Mouse (Mus musculus) liver, embryonic 13.5 days (tissue): Measurements from ENCODE around the gene Nxf7. TPM values are rescaled to one million over a fixed set of nuclear protein-coding genes. Genes with fewer than 3 reads are reported as not detected.
"Not testable (repeated sequence)": the region's sequence is repeated elsewhere in the genome, so short reads cannot be mapped to it uniquely, and the experiment has no call there.

ENCODE experiments used
- ATAC-seq: fragments of 200-750 bp; cut with Nextera tagmentation; 2 replicates; pipeline ENCODE4 v1.8.0; 2017; ENCODE audit warnings: low read depth, mild to moderate bottlenecking, moderate number of reproducible peaks, moderate library complexity
- DNase-seq: peaks from one replicate; pipeline ENCODE4 v3.0.0; 2022
- H3K27ac ChIP-seq: fragments of 300-500 bp; sonication (generic); 2 replicates; pipeline ENCODE4 v1.5.1; 2015; ENCODE audit warnings: moderate library complexity, mild to moderate bottlenecking, inconsistent platforms
- H3K27me3 ChIP-seq: fragments of 300-500 bp; sonication (generic); 2 replicates; pipeline ENCODE4 v1.6.1; 2015; ENCODE audit warnings: mild to moderate bottlenecking, inconsistent platforms
- H3K36me3 ChIP-seq: fragments of 300-500 bp; sonication (generic); 2 replicates; pipeline ENCODE4 v1.6.1; 2015; ENCODE audit warnings: mild to moderate bottlenecking, inconsistent platforms
- H3K4me1 ChIP-seq: fragments of 300-500 bp; sonication (generic); replicated peaks from 2 replicates; pipeline ENCODE4 v1.6.1; 2015; ENCODE audit warnings: inconsistent platforms
- H3K4me2 ChIP-seq: fragments of 300-500 bp; sonication (generic); 2 replicates; pipeline ENCODE4 v1.6.1; 2015; ENCODE audit warnings: inconsistent platforms, mild to moderate bottlenecking, moderate library complexity
- H3K4me3 ChIP-seq: fragments of 300-500 bp; sonication (generic); replicated peaks from 2 replicates; pipeline ENCODE4 v1.5.1; 2015; ENCODE audit warnings: mild to moderate bottlenecking, inconsistent platforms
- H3K9ac ChIP-seq: fragments of 300-500 bp; sonication (generic); 2 replicates; pipeline ENCODE4 v1.6.1; 2015; ENCODE audit warnings: mild to moderate bottlenecking, inconsistent platforms
- H3K9me3 ChIP-seq: fragments of 300-500 bp; sonication (generic); replicated peaks from 2 replicates; pipeline ENCODE4 v1.6.1; 2016; ENCODE audit warnings: inconsistent platforms
- WGBS: fragments of 180-500 bp; shearing (Covaris S2); methylation state at CpG from one replicate; pipeline ENCODE4 v1.1.7; 2015; ENCODE audit not compliant: insufficient replicate concordance; 5-methylcytosine and 5-hydroxymethylcytosine counted together
- polyA plus RNA-seq: library from polyadenylated mRNA; unstranded; fragments of >200 nt; fragmentation: Nextera tagmentation; extraction: Ambion mirVana; gene quantifications from 2 replicates; pipeline ENCODE4 v1.2.1, GENCODE M21; 2015

Nxf7 gene
- polyA plus RNA-seq, result 0.14 TPM in 1 of 2 replicates, not detected in the other

GRCm38 (mm10) chrX:135598677-135599076 is at the start of gene Nxf7:
Gene Nxf7 (minus strand): TSS chrX:135598777.
- H3K9ac ChIP-seq, result no peak within 1 kb of the TSS

GRCm38 (mm10) chrX:135627605-135628004 is 29.0 kb upstream of the Nxf7 start, which contains the start of gene Prame:
Gene Prame (minus strand): TSS chrX:135627705.
- Histone ChIP-seq H3K27me3 (no peaks in the 10 kb centered on the region), H3K9ac (no peak within 1 kb of the TSS), H3K9me3 (no peaks in the 10 kb centered on the region), H3K27ac (no peak within 1 kb of the TSS), H3K4me2 (no peak within 1 kb of the TSS), H3K36me3 (no peaks in the 10 kb centered on the region), H3K4me1 (no peaks in the 10 kb centered on the region), H3K4me3 (no peak within 1 kb of the TSS)
- WGBS, result 70% methylated on average over 11 of the region's 11 CpGs
- ATAC-seq (no peak), DNase-seq (no peak)

More at GRCm38 (mm10) chrX:135598677-135599076, at the start of gene Nxf7:
- WGBS, result 42% methylated on average over 2 of the region's 2 CpGs
- Histone ChIP-seq H3K27ac (no peak within 1 kb of the TSS), H3K27me3 (no peaks in the 10 kb centered on the region), H3K9me3 (peaks cover 7% of the 10 kb centered on the region; the same call in 1 of the 2 replicates), H3K36me3 (no peaks in the 10 kb centered on the region), H3K4me3 (no peak within 1 kb of the TSS), H3K4me1 (no peaks in the 10 kb centered on the region), H3K4me2 (no peak within 1 kb of the TSS)
- ATAC-seq (no peak), DNase-seq (no peak)

- not testable (repeated sequence) for H3K4me1 ChIP-seq, H3K27ac ChIP-seq, H3K27me3 ChIP-seq, H3K36me3 ChIP-seq, H3K9me3 ChIP-seq, H3K4me2 ChIP-seq, ATAC-seq, H3K9ac ChIP-seq, H3K4me3 ChIP-seq
- peak; percentile 0 for DNase-seq
- 59% methylated on average over 3 of the region's 3 CpGs for WGBS
Observed at GRCm38 (mm10) chrX:135601298-135602029, 2.9 kb upstream of the Nxf7 start.

- ATAC-seq, result no peak
- no peak for DNase-seq
- H3K27me3 ChIP-seq, result no peaks in the 10 kb centered on the region
- no peak overlapping the region for H3K9ac ChIP-seq
- peaks cover 7% of the 10 kb centered on the region; the same call in 1 of the 2 replicates for H3K9me3 ChIP-seq
- no peaks in the 10 kb centered on the region for H3K36me3 ChIP-seq
- H3K27ac ChIP-seq, result no peak overlapping the region
- WGBS, result 63% methylated on average over 13 of the region's 13 CpGs
- no peak overlapping the region for H3K4me2 ChIP-seq
- no peaks in the 10 kb centered on the region for H3K4me1 ChIP-seq
- no peak overlapping the region for H3K4me3 ChIP-seq
Observed at GRCm38 (mm10) chrX:135598096-135598495, 481 bp downstream of the Nxf7 start.

- H3K27ac ChIP-seq, result no peak overlapping the region
- no peaks in the 10 kb centered on the region for H3K36me3 ChIP-seq
- H3K4me2 ChIP-seq, result no peak overlapping the region
- H3K4me3 ChIP-seq, result no peak overlapping the region
- no peak overlapping the region for H3K9ac ChIP-seq
- ATAC-seq, result no peak
- no peaks in the 10 kb centered on the region for H3K9me3 ChIP-seq
- H3K27me3 ChIP-seq, result no peaks in the 10 kb centered on the region
- H3K4me1 ChIP-seq, result peaks cover 5% of the 10 kb centered on the region
- no peak for DNase-seq
- 67% methylated on average over 1 of the region's 1 CpGs for WGBS
Observed at GRCm38 (mm10) chrX:135576412-135576811, 22.2 kb downstream of the Nxf7 start.

- not testable (repeated sequence) for H3K4me1 ChIP-seq, H3K27me3 ChIP-seq, H3K27ac ChIP-seq, H3K9me3 ChIP-seq, H3K36me3 ChIP-seq, H3K4me3 ChIP-seq, H3K9ac ChIP-seq, DNase-seq
- ATAC-seq, result peak; percentile 81
- H3K4me2 ChIP-seq, result 0 out of 2 replicates have a peak overlapping the region, but pooled peaks have one; percentile 17
- 33% methylated on average over 9 of the region's 9 CpGs for WGBS
Observed at GRCm38 (mm10) chrX:135574958-135575628, 23.5 kb downstream of the Nxf7 start.

- H3K4me2 ChIP-seq, result 0 out of 2 replicates have a peak overlapping the region, but pooled peaks have one; percentile 17
- H3K4me3 ChIP-seq, H3K27me3 ChIP-seq, H3K4me1 ChIP-seq, H3K27ac ChIP-seq, H3K36me3 ChIP-seq, H3K9me3 ChIP-seq, H3K9ac ChIP-seq: not testable (repeated sequence)
- 17% methylated on average over 8 of the region's 8 CpGs for WGBS
- DNase-seq, result peak; percentile 17
- peak; percentile 15; the same call in 1 of the 2 replicates for ATAC-seq
Observed at GRCm38 (mm10) chrX:135574261-135574957, 24.2 kb downstream of the Nxf7 start.

- H3K9ac ChIP-seq, H3K4me1 ChIP-seq, H3K27me3 ChIP-seq, H3K27ac ChIP-seq, H3K36me3 ChIP-seq, H3K4me3 ChIP-seq, H3K9me3 ChIP-seq, ATAC-seq, H3K4me2 ChIP-seq, DNase-seq: not testable (repeated sequence)
- 9% methylated on average over 1 of the region's 2 CpGs for WGBS
Observed at GRCm38 (mm10) chrX:135569467-135569866, 29.1 kb downstream of the Nxf7 start.

- WGBS, result 43% methylated on average over 4 of the region's 4 CpGs
Observed at GRCm38 (mm10) chrX:135564934-135565333, 33.6 kb downstream of the Nxf7 start.

GRCm38 (mm10) chrX:135562841-135563240 is 35.7 kb downstream of the Nxf7 start:
- no peak for ATAC-seq
- no peaks in the 10 kb centered on the region for H3K9me3 ChIP-seq
- no peak overlapping the region for H3K4me2 ChIP-seq
- no peak overlapping the region for H3K9ac ChIP-seq
- H3K4me3 ChIP-seq, result no peak overlapping the region
- no peak overlapping the region for H3K27ac ChIP-seq
- H3K4me1 ChIP-seq, result no peaks in the 10 kb centered on the region
- no peaks in the 10 kb centered on the region for H3K36me3 ChIP-seq
- no peaks in the 10 kb centered on the region for H3K27me3 ChIP-seq
- 12% methylated on average over 2 of the region's 2 CpGs for WGBS
- DNase-seq, result no peak

More at GRCm38 (mm10) chrX:135564934-135565333, 33.6 kb downstream of the Nxf7 start:
- not testable (repeated sequence) for DNase-seq, H3K9ac ChIP-seq, H3K27ac ChIP-seq, H3K4me1 ChIP-seq, H3K4me2 ChIP-seq, H3K9me3 ChIP-seq, H3K36me3 ChIP-seq, H3K27me3 ChIP-seq, H3K4me3 ChIP-seq, ATAC-seq

GRCm38 (mm10) chrX:135561693-135562092 is 36.9 kb downstream of the Nxf7 start:
- not testable (repeated sequence) for H3K9ac ChIP-seq, H3K36me3 ChIP-seq, H3K27ac ChIP-seq, H3K4me2 ChIP-seq, H3K4me1 ChIP-seq, H3K27me3 ChIP-seq, DNase-seq, ATAC-seq, H3K9me3 ChIP-seq, H3K4me3 ChIP-seq
- 25% methylated on average over 2 of the region's 2 CpGs for WGBS
